Mouse (Mus musculus) hindbrain, embryonic 10.5 days (tissue): ENCODE results near the gene Chkb. TPM values are rescaled to one million over a fixed set of nuclear protein-coding genes. Genes with fewer than 3 reads are reported as not detected.

Experiments
- DNase-seq: peaks from one replicate; pipeline ENCODE4 v3.0.0-alpha.2; 2017; ENCODE audit warnings: low spot score
- H3K27ac ChIP-seq: fragments of 300-500 bp; sonication (generic); 2 replicates; pipeline ENCODE4 v1.5.1; 2016; ENCODE audit warnings: mild to moderate bottlenecking, moderate library complexity
- H3K27me3 ChIP-seq: fragments of 300-500 bp; sonication (generic); 2 replicates; pipeline ENCODE4 v1.6.1; 2016; ENCODE audit warnings: mild to moderate bottlenecking; ENCODE audit not compliant: poor library complexity, insufficient read depth, severe bottlenecking
- H3K36me3 ChIP-seq: fragments of 300-500 bp; sonication (generic); 2 replicates; pipeline ENCODE4 v1.6.1; 2016; ENCODE audit warnings: mild to moderate bottlenecking, moderate library complexity
- H3K4me1 ChIP-seq: fragments of 300-500 bp; sonication (generic); replicated peaks from 2 replicates; pipeline ENCODE4 v1.6.1; 2016; ENCODE audit warnings: mild to moderate bottlenecking
- H3K4me3 ChIP-seq: fragments of 300-500 bp; sonication (generic); 2 replicates; pipeline ENCODE4 v1.5.1; 2016; ENCODE audit warnings: mild to moderate bottlenecking, moderate library complexity
- H3K9me3 ChIP-seq: fragments of 300-500 bp; sonication (generic); 2 replicates; pipeline ENCODE4 v1.6.1; 2016; ENCODE audit warnings: mild to moderate bottlenecking, moderate library complexity
- WGBS: fragments of 180-500 bp; shearing (Covaris S2); methylation state at CpG from one replicate; pipeline ENCODE4 v1.1.7; 2016; 5-methylcytosine and 5-hydroxymethylcytosine counted together
- polyA plus RNA-seq: library from polyadenylated mRNA; unstranded; fragments of >200 nt; fragmentation: Nextera tagmentation; extraction: Ambion mirVana; gene quantifications from 2 replicates; pipeline ENCODE4 v1.2.1, GENCODE M21; 2016

Gene Chkb
- polyA plus RNA-seq, 1 experiment from 2014 or later, result 64.1 TPM

GRCm38 (mm10) chr15:89378831-89379401 lies 50.8 kb downstream of the Chkb start, which contains the start of gene Odf3b:
TSS of gene Odf3b (minus strand) at chr15:89379282.
- peaks cover 36% of the 10 kb centered on the region for H3K4me1 ChIP-seq
- H3K27ac ChIP-seq, result peak within 1 kb of the TSS; percentile 73
- H3K9me3 ChIP-seq, result no peaks in the 10 kb centered on the region
- peak within 1 kb of the TSS; percentile 55 for H3K4me3 ChIP-seq
- WGBS, result 1% methylated on average over 33 of the region's 33 CpGs
- no peaks in the 10 kb centered on the region for H3K36me3 ChIP-seq
- DNase-seq, result peak; percentile 57
- peaks cover 76% of the 10 kb centered on the region for H3K27me3 ChIP-seq

DNA sequence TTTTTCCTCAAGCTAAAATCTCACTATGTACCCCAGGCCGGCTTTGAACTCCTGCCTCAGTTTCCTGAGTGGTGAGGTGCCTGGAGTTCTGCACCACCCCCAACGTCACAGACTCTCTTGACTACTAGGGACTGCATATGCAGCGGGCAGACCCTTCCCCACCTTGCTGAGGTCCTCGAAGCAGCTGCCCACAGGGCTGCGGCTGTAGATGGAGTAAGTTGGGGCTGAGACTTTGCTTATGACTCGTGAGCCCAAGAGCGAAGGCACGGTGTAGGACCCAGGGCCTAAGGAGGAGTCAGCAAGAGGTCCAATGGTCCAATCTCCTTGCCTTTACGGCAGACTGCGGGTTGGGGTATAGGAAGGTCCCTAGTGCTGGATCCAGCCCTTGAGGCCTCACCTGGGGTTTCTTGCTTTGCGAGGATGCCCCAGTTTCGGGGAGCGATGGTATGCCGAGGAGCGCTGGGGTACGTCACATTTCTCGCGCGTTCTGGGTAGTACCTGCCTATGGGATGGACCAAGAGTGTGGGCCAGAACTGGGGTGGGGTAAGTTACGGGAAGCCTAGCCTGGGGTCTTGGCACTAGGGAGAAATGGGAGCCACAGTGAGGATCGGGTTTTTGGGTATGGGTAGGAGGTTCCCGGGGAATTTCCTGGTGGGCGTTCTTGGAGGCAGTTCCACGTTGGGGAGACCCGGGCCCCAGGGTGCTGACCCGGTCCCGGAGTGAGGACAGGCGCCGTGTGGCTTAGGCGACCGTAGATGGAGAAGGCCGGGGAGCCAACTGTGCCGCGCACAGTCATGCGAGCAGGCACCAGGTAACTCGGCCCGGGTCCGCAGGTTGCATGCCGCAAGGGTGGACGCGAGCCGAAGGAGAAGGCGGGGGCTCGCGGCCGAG lies 51.5 kb downstream of the Chkb start:
- Histone ChIP-seq H3K4me1 (peaks cover 39% of the 10 kb centered on the region), H3K9me3 (no peaks in the 10 kb centered on the region), H3K4me3 (peak overlapping the region; percentile 55), H3K27me3 (peaks cover 76% of the 10 kb centered on the region), H3K36me3 (no peaks in the 10 kb centered on the region), H3K27ac (peak overlapping the region; percentile 73; the same call in 1 of the 2 replicates)
- DNase-seq, result no peak
- 11% methylated on average over 46 of the region's 46 CpGs for WGBS

GRCm38 (mm10) chr15:89377362-89377761 lies 52.3 kb downstream of the Chkb start:
- H3K27me3 ChIP-seq, result peaks cover 69% of the 10 kb centered on the region

GRCm38 (mm10) chr15:89376957-89377356 lies 52.8 kb downstream of the Chkb start, which contains the start of gene Tymp:
TSS of gene Tymp (minus strand) at chr15:89377039.
- WGBS, result 17% methylated on average over 16 of the region's 16 CpGs
- no peak for DNase-seq
- no peaks in the 10 kb centered on the region for H3K9me3 ChIP-seq
- H3K27ac ChIP-seq, result no peak within 1 kb of the TSS
- H3K36me3 ChIP-seq, result peaks cover 12% of the 10 kb centered on the region
- peak within 1 kb of the TSS; percentile 55 for H3K4me3 ChIP-seq
- peaks cover 51% of the 10 kb centered on the region for H3K4me1 ChIP-seq
- H3K27me3 ChIP-seq, result peaks cover 65% of the 10 kb centered on the region

More at GRCm38 (mm10) chr15:89377362-89377761, 52.3 kb downstream of the Chkb start:
- Histone ChIP-seq H3K36me3 (peaks cover 8% of the 10 kb centered on the region), H3K9me3 (no peaks in the 10 kb centered on the region), H3K4me3 (peak overlapping the region; percentile 23), H3K27ac (no peak overlapping the region), H3K4me1 (peaks cover 47% of the 10 kb centered on the region)
- WGBS, result 7% methylated on average over 18 of the region's 18 CpGs
- DNase-seq, result no peak

Other genes starting within 250 kb of the Chkb start
- gene Plxnb2, start 249.1 kb downstream of the Chkb start, polyA plus RNA-seq, result 133 and 155 TPM in 2 replicates
- gene Dennd6b, start 233.4 kb downstream of the Chkb start, polyA plus RNA-seq, result 29.7 and 40.1 TPM in 2 replicates
- 27.2 and 45.7 TPM in 2 replicates for gene Ppp6r2, start 218.4 kb downstream of the Chkb start, polyA plus RNA-seq
- 92.5 and 103 TPM in 2 replicates for gene Sbf1, start 114.6 kb downstream of the Chkb start, polyA plus RNA-seq
- 0.25 and 0.27 TPM in 2 replicates for gene Adm2, start 107.2 kb downstream of the Chkb start, polyA plus RNA-seq
- gene Miox, start 95.5 kb downstream of the Chkb start, polyA plus RNA-seq, result not detected in 2 replicates
- 49.2 and 52.0 TPM in 2 replicates for gene Lmf2, start 74.2 kb downstream of the Chkb start, polyA plus RNA-seq
- 187 and 194 TPM in 2 replicates for gene Ncaph2, start 74.2 kb downstream of the Chkb start, polyA plus RNA-seq
- 6.9 and 8.3 TPM in 2 replicates for gene Sco2, start 56.1 kb downstream of the Chkb start, polyA plus RNA-seq
- gene Tymp, start 52.9 kb downstream of the Chkb start, polyA plus RNA-seq, result 1.3 and 2.1 TPM in 2 replicates
- gene Odf3b, start 50.6 kb downstream of the Chkb start, polyA plus RNA-seq, result 0.96 and 3.3 TPM in 2 replicates
- not detected in 2 replicates for gene Klhdc7b, start 45.0 kb downstream of the Chkb start, polyA plus RNA-seq
- gene Syce3, start 19.4 kb downstream of the Chkb start, polyA plus RNA-seq, result not detected in 2 replicates
- gene Cpt1b, start 4.0 kb downstream of the Chkb start, polyA plus RNA-seq, result 0.82 and 1.5 TPM in 2 replicates
- 3.8 and 6.5 TPM in 2 replicates for gene C730034F03Rik, start 319 bp downstream of the Chkb start, polyA plus RNA-seq
- not detected in 2 replicates for gene Gm44502, start 212 bp downstream of the Chkb start, polyA plus RNA-seq
- gene Mapk8ip2, start 24.0 kb upstream of the Chkb start, polyA plus RNA-seq, result 22.2 and 40.3 TPM in 2 replicates
- gene Arsa, start 47.5 kb upstream of the Chkb start, polyA plus RNA-seq, result 14.3 and 14.8 TPM in 2 replicates
- gene Shank3, start 69.7 kb upstream of the Chkb start, polyA plus RNA-seq, result 2.8 and 3.5 TPM in 2 replicates
- 0.19 and 0.38 TPM in 2 replicates for gene Acr, start 138.4 kb upstream of the Chkb start, polyA plus RNA-seq
- 76.7 and 88.1 TPM in 2 replicates for gene Rabl2, start 162.0 kb upstream of the Chkb start, polyA plus RNA-seq